Mouse (Mus musculus): Measurements from ENCODE around the gene Mr1.
"Not testable (repeated sequence)": the region's sequence is repeated elsewhere in the genome, so short reads cannot be mapped to it uniquely, and the experiment has no call there.

GRCm38 (mm10) chr1:155173644-155174016 lies 27.0 kb upstream of the Mr1 start:
- not testable (repeated sequence) for TF ChIP-seq GATA1 (IDR thresholded peaks at IDR 0.05; ENCODE audit: borderline replicate concordance, low read length); FLI1 (IDR thresholded peaks at IDR 0.05; ENCODE audit: low read length)
